Mouse (Mus musculus): Measurements from ENCODE around the gene Papss2. TPM values are rescaled to one million over a fixed set of nuclear protein-coding genes. Genes with fewer than 3 reads are reported as not detected.

The Papss2 gene
- polyA plus RNA-seq, 1 experiment from 2014 or later, result 8.4 TPM

DNA sequence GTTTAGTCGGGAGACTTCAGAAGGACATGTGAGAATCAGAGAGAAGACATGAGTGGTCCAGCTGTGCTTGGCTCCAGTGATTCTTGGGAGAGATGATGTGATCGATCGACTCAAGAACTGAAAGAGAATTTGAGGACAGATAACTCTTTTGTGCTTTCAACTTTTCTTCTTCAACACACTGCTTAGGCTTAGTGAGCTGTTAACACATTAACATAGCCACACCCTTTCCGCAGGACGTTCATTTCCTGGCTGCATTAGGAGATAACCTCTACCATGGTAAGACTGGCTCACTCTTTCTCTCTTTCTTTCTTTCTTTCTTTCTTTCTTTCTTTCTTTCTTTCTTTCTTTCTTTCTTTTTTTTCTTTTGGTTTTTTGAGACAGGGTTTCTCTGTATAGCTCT lies 25.9 kb upstream of the Papss2 start:
- whole genome bisulfite sequencing, result 67% methylated on average over 5 of the region's 5 CpGs
- no peaks in the 10 kb centered on the region for H3K9me3 ChIP-seq
- H3K27ac ChIP-seq, result no peak overlapping the region
- no peak for ATAC-seq
- H3K9ac ChIP-seq, result no peak overlapping the region
- no peak overlapping the region for H3K4me2 ChIP-seq (replicated peaks)
- H3K36me3 ChIP-seq, result no peaks in the 10 kb centered on the region
- no peak overlapping the region for H3K4me3 ChIP-seq (replicated peaks)
- H3K4me1 ChIP-seq (replicated peaks), result no peaks in the 10 kb centered on the region
- H3K27me3 ChIP-seq (replicated peaks), result no peaks in the 10 kb centered on the region

DNA sequence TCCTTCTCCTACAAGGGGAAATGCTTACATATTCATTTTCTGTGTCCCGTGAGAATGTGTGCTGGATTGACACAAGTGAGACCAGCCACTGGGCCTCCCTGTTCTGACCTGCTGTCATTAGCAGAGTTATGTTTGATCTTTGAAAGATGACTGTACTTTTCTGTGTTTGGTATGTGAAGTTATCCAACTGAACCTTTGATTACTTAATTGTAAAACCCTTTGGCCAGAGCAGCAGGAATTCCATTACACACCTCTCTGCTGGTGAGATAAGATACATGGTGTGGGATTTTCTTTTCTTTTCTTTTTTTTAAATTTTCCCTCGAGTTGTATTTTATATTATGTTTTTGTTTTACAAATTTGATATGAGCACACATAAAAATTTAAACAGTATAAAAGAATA lies 23.4 kb upstream of the Papss2 start:
- WGBS, result 45% methylated on average over 2 of the region's 2 CpGs
- H3K4me3 ChIP-seq (replicated peaks), result no peak overlapping the region
- H3K4me1 ChIP-seq (replicated peaks), result no peaks in the 10 kb centered on the region
- H3K9me3 ChIP-seq, result no peaks in the 10 kb centered on the region
- ATAC-seq, result peak; percentile 45; the same call in 1 of the 2 replicates
- no peak overlapping the region for H3K27ac ChIP-seq
- H3K9ac ChIP-seq, result no peak overlapping the region
- no peaks in the 10 kb centered on the region for H3K27me3 ChIP-seq (replicated peaks)
- H3K4me2 ChIP-seq (replicated peaks), result no peak overlapping the region
- no peaks in the 10 kb centered on the region for H3K36me3 ChIP-seq

DNA sequence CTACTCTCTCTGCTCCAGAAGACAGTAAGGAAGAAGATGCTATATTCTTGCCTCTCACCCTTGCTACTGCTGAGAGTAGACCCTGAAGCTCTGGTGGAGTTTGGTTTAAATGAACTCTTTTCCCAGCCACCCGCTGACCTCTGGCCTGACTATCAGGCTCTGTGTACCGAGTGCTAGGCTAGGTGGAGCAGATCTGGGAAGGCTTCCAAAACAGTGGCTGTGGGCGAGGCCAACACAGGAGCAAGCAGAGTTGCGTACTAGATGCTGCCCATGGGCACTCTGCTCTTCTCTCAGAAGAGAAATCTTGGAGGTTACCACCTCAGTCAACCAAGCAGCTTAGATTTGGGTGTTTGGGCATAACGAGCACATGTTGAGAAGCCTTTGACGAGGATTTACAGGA lies 22.3 kb upstream of the Papss2 start:
- Histone ChIP-seq H3K4me2 (replicated peaks) (no peak overlapping the region), H3K4me1 (replicated peaks) (no peaks in the 10 kb centered on the region), H3K36me3 (no peaks in the 10 kb centered on the region), H3K9ac (no peak overlapping the region), H3K4me3 (replicated peaks) (no peak overlapping the region), H3K27ac (no peak overlapping the region), H3K9me3 (no peaks in the 10 kb centered on the region), H3K27me3 (replicated peaks) (no peaks in the 10 kb centered on the region)
- ATAC-seq, result no peak
- 78% methylated on average over 6 of the region's 6 CpGs for WGBS

DNA sequence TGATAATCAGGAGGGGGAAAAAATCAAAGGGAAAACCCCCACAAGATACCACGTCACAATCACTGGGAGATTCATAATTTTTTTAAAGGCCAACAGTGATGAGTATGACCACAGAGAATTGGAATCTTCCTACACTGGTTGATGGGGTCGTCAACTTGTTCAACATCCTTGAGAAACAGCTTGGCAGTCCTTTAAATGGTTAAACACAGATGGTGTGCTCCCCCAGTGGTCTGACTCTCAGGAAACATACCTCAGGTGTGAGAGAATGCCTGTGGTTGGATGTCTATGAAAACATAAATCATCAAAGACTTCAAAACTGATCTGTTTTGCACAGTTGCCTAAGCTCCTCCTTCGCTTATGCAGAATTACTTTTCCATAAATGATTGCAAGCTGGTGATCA lies 20.7 kb upstream of the Papss2 start:
- H3K4me1 ChIP-seq (replicated peaks), result no peaks in the 10 kb centered on the region
- ATAC-seq, result no peak
- no peak overlapping the region for H3K27ac ChIP-seq
- no peaks in the 10 kb centered on the region for H3K27me3 ChIP-seq (replicated peaks)
- H3K9ac ChIP-seq, result no peak overlapping the region
- WGBS, result 77% methylated on average over 3 of the region's 3 CpGs
- no peaks in the 10 kb centered on the region for H3K36me3 ChIP-seq
- H3K9me3 ChIP-seq, result no peaks in the 10 kb centered on the region
- H3K4me2 ChIP-seq (replicated peaks), result no peak overlapping the region
- no peak overlapping the region for H3K4me3 ChIP-seq (replicated peaks)

DNA sequence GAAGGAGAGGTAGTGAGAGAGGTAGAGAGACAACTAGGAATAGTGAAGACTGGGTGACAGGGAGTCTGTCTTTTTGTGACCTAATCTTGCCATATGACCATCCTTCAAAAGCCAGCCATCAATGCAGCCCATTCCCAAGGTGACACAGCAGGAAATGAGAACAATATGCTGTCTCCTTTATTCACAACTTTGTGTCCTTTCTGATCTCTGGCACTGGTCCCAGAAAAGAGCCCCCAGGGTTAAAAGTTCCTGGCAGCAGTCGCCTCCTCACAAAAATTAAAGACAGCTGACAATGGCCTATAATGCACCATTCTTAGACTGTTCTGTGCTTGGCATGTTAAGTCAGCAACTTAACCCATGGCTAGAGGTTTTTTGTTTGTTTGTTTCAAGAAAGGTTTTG lies 17.8 kb upstream of the Papss2 start:
- H3K36me3 ChIP-seq, result no peaks in the 10 kb centered on the region
- no peak for ATAC-seq
- H3K27me3 ChIP-seq (replicated peaks), result no peaks in the 10 kb centered on the region
- 57% methylated on average over 1 of the region's 1 CpGs for WGBS
- no peak overlapping the region for H3K27ac ChIP-seq
- H3K9ac ChIP-seq, result no peak overlapping the region
- no peak overlapping the region for H3K4me3 ChIP-seq (replicated peaks)
- no peaks in the 10 kb centered on the region for H3K4me1 ChIP-seq (replicated peaks)
- H3K4me2 ChIP-seq (replicated peaks), result no peak overlapping the region
- H3K9me3 ChIP-seq, result no peaks in the 10 kb centered on the region

DNA sequence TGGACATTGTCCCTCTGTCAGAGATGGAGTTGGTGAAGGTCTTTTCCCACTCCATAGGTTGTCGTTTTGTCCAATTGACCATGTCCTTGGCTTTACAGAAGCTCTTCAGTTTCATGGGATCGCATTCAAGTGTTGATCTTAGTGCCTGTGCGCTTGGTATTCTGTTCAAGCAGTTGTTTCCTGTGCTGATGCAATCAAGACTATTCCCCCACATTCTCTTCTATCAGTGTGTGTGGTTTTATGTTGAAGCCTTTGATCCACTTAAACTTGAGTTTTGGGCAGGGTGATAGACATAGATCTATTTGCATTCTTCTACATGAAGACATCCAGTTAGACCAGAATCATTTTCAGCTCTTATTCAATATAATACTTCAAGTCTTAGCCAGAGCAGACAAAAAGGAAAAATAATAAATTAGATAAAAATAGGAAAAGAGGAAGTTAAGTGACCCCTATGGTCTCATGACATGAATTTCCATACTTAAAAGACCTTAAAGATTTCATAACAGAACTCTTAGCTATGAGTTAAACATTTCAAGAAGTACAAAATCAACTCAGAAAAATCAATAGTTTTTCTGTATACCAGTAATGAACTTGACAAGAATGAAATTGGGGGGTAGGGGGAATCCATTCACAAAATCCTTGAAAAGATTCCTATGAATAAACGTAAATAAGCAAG lies 12.4 kb upstream of the Papss2 start:
- WGBS, result 82% methylated on average over 4 of the region's 4 CpGs
- Histone ChIP-seq H3K27me3 (replicated peaks) (no peaks in the 10 kb centered on the region), H3K4me1 (replicated peaks) (no peaks in the 10 kb centered on the region), H3K9ac (no peak overlapping the region), H3K36me3 (no peaks in the 10 kb centered on the region), H3K27ac (no peak overlapping the region), H3K4me2 (replicated peaks) (no peak overlapping the region), H3K9me3 (no peaks in the 10 kb centered on the region), H3K4me3 (replicated peaks) (no peak overlapping the region)
- no peak for ATAC-seq

DNA sequence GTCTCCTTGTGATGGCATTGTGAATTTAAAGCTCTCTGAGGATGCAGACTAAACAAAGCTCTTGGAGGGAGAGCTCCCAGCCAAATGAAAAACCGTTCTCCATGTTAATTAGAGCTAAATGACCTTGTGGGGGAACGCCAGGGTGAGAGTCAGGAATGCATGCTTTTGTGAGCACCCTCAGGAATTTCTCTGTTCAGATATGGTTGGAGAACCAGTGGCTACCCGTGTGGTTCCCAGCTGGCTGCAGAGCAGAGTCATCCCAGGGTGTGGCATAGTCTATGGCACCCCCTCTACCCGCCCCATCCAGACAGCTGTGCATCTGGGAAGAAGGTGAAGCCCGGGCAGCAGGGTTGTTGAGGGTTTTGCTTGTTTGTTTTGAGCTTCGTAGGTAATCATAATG lies 7.9 kb upstream of the Papss2 start:
- 43% methylated on average over 6 of the region's 6 CpGs for WGBS
- no peak overlapping the region for H3K27ac ChIP-seq
- ATAC-seq, result no peak
- no peak overlapping the region for H3K4me2 ChIP-seq (replicated peaks)
- H3K9me3 ChIP-seq, result no peaks in the 10 kb centered on the region
- no peaks in the 10 kb centered on the region for H3K36me3 ChIP-seq
- H3K27me3 ChIP-seq (replicated peaks), result no peaks in the 10 kb centered on the region
- H3K9ac ChIP-seq, result no peak overlapping the region
- no peak overlapping the region for H3K4me3 ChIP-seq (replicated peaks)
- H3K4me1 ChIP-seq (replicated peaks), result no peaks in the 10 kb centered on the region

DNA sequence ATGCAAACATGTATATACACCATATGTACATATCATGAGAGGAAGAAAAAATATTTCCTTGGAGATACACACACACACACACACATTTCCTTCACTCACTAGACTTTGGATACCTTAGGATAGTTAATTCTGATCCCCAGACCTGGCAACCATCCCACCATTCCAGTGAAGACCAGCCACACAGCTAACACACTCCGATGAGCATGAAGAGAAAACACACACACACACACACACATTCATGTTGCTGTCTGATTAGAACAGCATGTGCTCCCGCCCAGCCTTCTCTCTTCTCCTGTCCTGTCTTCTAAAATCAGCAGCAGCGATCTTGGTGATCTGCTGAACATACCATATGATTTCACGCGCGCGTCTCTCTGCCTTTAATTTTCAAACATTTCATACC lies 2.8 kb upstream of the Papss2 start:
- Histone ChIP-seq H3K9ac (no peak overlapping the region), H3K4me1 (replicated peaks) (no peaks in the 10 kb centered on the region), H3K9me3 (no peaks in the 10 kb centered on the region), H3K27ac (no peak overlapping the region), H3K36me3 (no peaks in the 10 kb centered on the region), H3K4me3 (replicated peaks) (no peak overlapping the region), H3K27me3 (replicated peaks) (no peaks in the 10 kb centered on the region), H3K4me2 (replicated peaks) (no peak overlapping the region)
- no peak for ATAC-seq
- 91% methylated on average over 7 of the region's 7 CpGs for WGBS

DNA sequence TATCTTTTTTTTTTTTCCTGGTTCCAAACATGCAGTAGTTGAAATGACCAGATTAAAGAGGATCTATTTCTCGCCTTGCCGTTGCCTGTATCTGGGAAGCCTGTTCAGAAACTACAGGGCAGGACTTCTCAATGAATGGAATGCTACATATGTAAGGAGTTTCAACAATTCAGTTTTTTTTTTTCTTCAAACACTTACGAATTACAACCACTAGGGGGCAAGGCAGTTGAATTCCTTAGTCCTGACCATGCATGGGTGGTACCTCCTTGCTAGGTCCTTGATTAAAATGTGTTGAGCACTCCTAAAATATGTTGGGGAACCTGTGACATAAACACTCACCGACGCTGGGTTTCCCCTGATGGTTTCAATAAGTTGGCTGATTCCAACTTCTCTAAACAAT lies 1.7 kb upstream of the Papss2 start:
- H3K4me1 ChIP-seq (replicated peaks), result no peaks in the 10 kb centered on the region
- H3K4me2 ChIP-seq (replicated peaks), result no peak overlapping the region
- H3K4me3 ChIP-seq (replicated peaks), result no peak overlapping the region
- WGBS, result 71% methylated on average over 5 of the region's 5 CpGs
- no peak for ATAC-seq
- no peak overlapping the region for H3K9ac ChIP-seq
- H3K9me3 ChIP-seq, result no peaks in the 10 kb centered on the region
- H3K27me3 ChIP-seq (replicated peaks), result no peaks in the 10 kb centered on the region
- H3K27ac ChIP-seq, result no peak overlapping the region
- H3K36me3 ChIP-seq, result no peaks in the 10 kb centered on the region

DNA sequence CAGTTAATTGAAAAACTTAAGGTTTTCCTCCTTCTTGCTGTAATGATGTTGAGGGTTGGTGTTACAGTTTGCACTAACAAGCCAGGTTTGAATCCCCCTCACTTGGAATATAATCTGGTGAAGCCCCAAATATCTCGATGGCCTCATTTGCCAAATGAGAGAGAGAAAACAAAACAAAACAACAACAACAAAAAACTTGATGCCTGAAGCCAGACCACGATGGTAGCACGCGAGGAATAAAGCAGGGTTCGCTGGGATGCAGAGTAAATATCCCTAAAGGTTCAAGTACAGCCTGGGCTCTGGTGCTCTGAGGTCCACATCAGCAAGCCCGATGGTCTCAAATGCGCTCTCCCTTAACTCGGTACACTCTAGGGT lies 472 bp upstream of the Papss2 start:
- no peaks in the 10 kb centered on the region for H3K27me3 ChIP-seq (replicated peaks)
- peak overlapping the region; percentile 62 for H3K4me3 ChIP-seq (replicated peaks)
- no peak overlapping the region for H3K27ac ChIP-seq
- no peaks in the 10 kb centered on the region for H3K36me3 ChIP-seq
- ATAC-seq, result no peak
- 20% methylated on average over 8 of the region's 8 CpGs for WGBS
- peak overlapping the region; percentile 65; the same call in 1 of the 2 replicates for H3K9ac ChIP-seq
- H3K4me2 ChIP-seq (replicated peaks), result peak overlapping the region; percentile 79
- 0 out of 2 replicates have a peak, but pooled peaks cover 4% of the 10 kb centered on the region for H3K4me1 ChIP-seq (replicated peaks)
- H3K9me3 ChIP-seq, result no peaks in the 10 kb centered on the region

DNA sequence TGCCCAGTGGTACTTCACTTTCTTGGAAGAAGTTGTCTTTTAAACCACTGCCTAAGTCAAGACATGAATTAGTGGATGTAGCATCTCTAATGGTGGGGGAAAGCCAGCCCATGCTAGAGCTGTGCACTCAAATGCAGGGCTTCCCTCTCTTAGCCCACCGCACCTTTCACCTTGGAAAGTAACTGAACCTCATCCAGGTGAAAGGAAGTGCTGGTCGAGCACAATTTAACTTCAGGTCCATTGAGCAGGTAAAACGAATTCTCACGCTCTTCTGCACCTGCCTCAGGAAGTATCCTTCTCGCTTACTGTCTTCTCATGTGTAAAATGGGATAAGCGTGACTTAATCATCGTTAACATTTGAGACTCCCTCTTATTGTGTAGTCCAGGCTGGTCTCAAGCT lies 3.4 kb downstream of the Papss2 start:
- Histone ChIP-seq H3K27me3 (replicated peaks) (no peaks in the 10 kb centered on the region), H3K27ac (no peak overlapping the region), H3K9ac (no peak overlapping the region), H3K9me3 (no peaks in the 10 kb centered on the region), H3K4me3 (replicated peaks) (no peak overlapping the region), H3K4me2 (replicated peaks) (no peak overlapping the region), H3K36me3 (no peaks in the 10 kb centered on the region), H3K4me1 (replicated peaks) (peaks cover 7% of the 10 kb centered on the region; the same call in 1 of the 2 replicates)
- 80% methylated on average over 7 of the region's 7 CpGs for WGBS
- ATAC-seq, result no peak

DNA sequence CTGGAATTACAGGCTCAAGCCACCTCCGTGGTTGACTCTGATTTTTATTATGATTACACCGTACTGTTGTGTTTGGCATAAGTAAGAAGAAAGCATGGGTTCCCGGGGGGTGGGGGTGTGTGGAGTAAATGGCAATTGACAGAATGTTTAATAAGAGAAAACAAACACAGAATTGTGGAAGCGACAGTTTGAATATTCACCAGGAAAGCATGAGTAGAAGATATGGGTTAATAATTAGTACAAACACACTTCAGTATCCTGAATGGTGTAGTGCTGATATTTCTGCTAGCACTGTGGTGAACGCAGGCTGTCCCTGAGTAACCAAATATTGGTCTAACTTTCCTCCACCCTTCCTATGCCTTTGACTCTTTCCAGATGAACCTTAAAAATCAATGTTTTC lies 3.8 kb downstream of the Papss2 start:
- Histone ChIP-seq H3K4me1 (replicated peaks) (peaks cover 7% of the 10 kb centered on the region; the same call in 1 of the 2 replicates), H3K9ac (no peak overlapping the region), H3K4me3 (replicated peaks) (no peak overlapping the region), H3K27ac (no peak overlapping the region), H3K4me2 (replicated peaks) (no peak overlapping the region), H3K36me3 (no peaks in the 10 kb centered on the region), H3K9me3 (no peaks in the 10 kb centered on the region), H3K27me3 (replicated peaks) (no peaks in the 10 kb centered on the region)
- 57% methylated on average over 5 of the region's 5 CpGs for WGBS
- ATAC-seq, result no peak

DNA sequence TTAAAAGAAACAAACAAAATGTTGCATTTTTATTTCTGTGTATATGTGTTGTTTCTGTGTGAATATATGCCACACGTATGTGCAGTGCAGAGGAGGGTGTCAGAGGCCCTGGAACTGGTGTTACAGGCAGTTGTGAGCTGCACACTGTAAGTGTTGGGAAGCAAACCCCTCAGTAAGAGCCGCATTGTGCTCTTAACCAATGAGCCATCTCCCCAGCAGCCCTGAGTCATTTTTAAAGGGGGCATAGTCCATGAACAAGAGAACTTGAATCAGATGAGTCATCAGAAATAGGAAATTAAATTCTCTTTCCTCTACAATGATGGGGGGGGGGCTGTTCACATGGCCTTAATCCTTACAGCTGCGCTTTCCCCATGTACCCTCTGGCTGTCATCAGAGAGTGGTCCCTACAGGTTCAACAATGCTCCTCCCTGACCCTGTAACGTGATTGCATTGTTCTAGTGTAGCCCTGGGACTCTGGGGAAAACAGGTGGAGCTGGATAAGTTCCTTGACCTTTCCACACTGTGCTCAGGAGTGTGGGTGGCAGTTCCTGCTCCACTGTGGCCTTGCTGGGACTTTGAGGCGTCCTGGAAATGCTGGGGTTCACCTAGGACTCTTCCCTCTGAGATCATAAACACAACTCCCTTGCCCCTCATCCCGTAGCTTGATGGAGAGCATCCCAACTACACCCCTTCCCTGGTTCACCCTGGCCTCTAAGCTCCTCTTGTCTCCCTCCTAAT lies 5.6 kb downstream of the Papss2 start:
- H3K4me2 ChIP-seq (replicated peaks), result no peak overlapping the region

More for the DNA sequence above, 5.6 kb downstream of the Papss2 start:
- Histone ChIP-seq H3K9ac (no peak overlapping the region), H3K4me3 (replicated peaks) (no peak overlapping the region), H3K4me1 (replicated peaks) (peaks cover 7% of the 10 kb centered on the region; the same call in 1 of the 2 replicates), H3K9me3 (no peaks in the 10 kb centered on the region), H3K27ac (peak overlapping the region; percentile 54; the same call in 1 of the 2 replicates), H3K27me3 (replicated peaks) (no peaks in the 10 kb centered on the region), H3K36me3 (no peaks in the 10 kb centered on the region)
- WGBS, result 56% methylated on average over 6 of the region's 6 CpGs
- peak; percentile 91 for ATAC-seq
